Mouse (Mus musculus) heart, postnatal 0 days (tissue): ENCODE data around the gene Lin52. TPM values are rescaled to one million over a fixed set of nuclear protein-coding genes. Genes with fewer than 3 reads are reported as not detected.
"Not testable (repeated sequence)": the region's sequence is repeated elsewhere in the genome, so short reads cannot be mapped to it uniquely, and the experiment has no call there.

Experiments
- ATAC-seq: fragments of 200-750 bp; cut with Nextera tagmentation; 2 replicates; pipeline ENCODE4 v1.8.0; 2017; ENCODE audit warnings: low read depth, moderate number of reproducible peaks, moderate library complexity; ENCODE audit not compliant: insufficient read depth
- DNase-seq: peaks from one replicate; pipeline ENCODE4 v3.0.0-alpha.2; 2016; ENCODE audit warnings: low spot score
- H3K27ac ChIP-seq: fragments of 300-500 bp; sonication (generic); 2 replicates; pipeline ENCODE4 v1.5.1; 2014; ENCODE audit warnings: low read depth, mild to moderate bottlenecking
- H3K27me3 ChIP-seq: fragments of 300-500 bp; sonication (generic); 2 replicates; pipeline ENCODE4 v1.6.1; 2014; ENCODE audit warnings: low read length, mixed read lengths; ENCODE audit not compliant: control insufficient read depth, insufficient read depth
- H3K36me3 ChIP-seq: fragments of 300-500 bp; sonication (generic); replicated peaks from 2 replicates; pipeline ENCODE4 v1.6.1; 2014; ENCODE audit warnings: low read length, mixed read lengths; ENCODE audit not compliant: control insufficient read depth, insufficient read depth
- H3K4me1 ChIP-seq: fragments of 300-500 bp; sonication (generic); 2 replicates; pipeline ENCODE4 v1.6.1; 2014; ENCODE audit warnings: antibody characterized with exemption; ENCODE audit not compliant: control insufficient read depth, insufficient read depth
- H3K4me2 ChIP-seq: fragments of 300-500 bp; sonication (generic); 2 replicates; pipeline ENCODE4 v1.6.1; 2014; ENCODE audit warnings: low read depth, mild to moderate bottlenecking, low read length, moderate library complexity
- H3K4me3 ChIP-seq: fragments of 300-500 bp; sonication (generic); 2 replicates; pipeline ENCODE4 v1.5.1; 2014; ENCODE audit warnings: low read depth, low read length
- H3K9ac ChIP-seq: fragments of 300-500 bp; sonication (generic); replicated peaks from 2 replicates; pipeline ENCODE4 v1.6.1; 2014; ENCODE audit warnings: low read depth, low read length, mixed read lengths
- H3K9me3 ChIP-seq: fragments of 300-500 bp; sonication (generic); replicated peaks from 2 replicates; pipeline ENCODE4 v1.6.1; 2016; ENCODE audit warnings: low read length; ENCODE audit not compliant: control insufficient read depth
- CTCF ChIP-seq: IDR thresholded peaks from 2 replicates; pipeline ENCODE4 v1.5.1; 2016; ENCODE audit warnings: antibody characterized with exemption, control low read depth, low read depth
- EP300 ChIP-seq: IDR thresholded peaks from 2 replicates; pipeline ENCODE4 v1.6.1; 2016; ENCODE audit warnings: antibody characterized with exemption, low read depth
- WGBS: fragments of 180-500 bp; shearing (Covaris S2); extraction: QIAGEN DNeasy Blood & Tissue Kit; methylation state at CpG from one replicate; pipeline ENCODE4 v1.1.7; 2014; 5-methylcytosine and 5-hydroxymethylcytosine counted together
- polyA plus RNA-seq: library from polyadenylated mRNA; unstranded; fragments of >200 nt; fragmentation: Nextera tagmentation; extraction: Ambion mirVana; gene quantifications from 2 replicates; pipeline ENCODE4 v1.2.1, GENCODE M21; 2015
- total RNA-seq: library from RNA; depleted of rRNA; stranded (reverse); fragments of >200 nt; gene quantifications from 2 replicates; pipeline ENCODE4 v1.2.3, GENCODE M21; 2014; ENCODE audit warnings: low replicate concordance

Lin52 gene
- total and polyA plus RNA-seq, 2 experiments from 2014 or later: 12.4 to 23.7 TPM

DNA sequence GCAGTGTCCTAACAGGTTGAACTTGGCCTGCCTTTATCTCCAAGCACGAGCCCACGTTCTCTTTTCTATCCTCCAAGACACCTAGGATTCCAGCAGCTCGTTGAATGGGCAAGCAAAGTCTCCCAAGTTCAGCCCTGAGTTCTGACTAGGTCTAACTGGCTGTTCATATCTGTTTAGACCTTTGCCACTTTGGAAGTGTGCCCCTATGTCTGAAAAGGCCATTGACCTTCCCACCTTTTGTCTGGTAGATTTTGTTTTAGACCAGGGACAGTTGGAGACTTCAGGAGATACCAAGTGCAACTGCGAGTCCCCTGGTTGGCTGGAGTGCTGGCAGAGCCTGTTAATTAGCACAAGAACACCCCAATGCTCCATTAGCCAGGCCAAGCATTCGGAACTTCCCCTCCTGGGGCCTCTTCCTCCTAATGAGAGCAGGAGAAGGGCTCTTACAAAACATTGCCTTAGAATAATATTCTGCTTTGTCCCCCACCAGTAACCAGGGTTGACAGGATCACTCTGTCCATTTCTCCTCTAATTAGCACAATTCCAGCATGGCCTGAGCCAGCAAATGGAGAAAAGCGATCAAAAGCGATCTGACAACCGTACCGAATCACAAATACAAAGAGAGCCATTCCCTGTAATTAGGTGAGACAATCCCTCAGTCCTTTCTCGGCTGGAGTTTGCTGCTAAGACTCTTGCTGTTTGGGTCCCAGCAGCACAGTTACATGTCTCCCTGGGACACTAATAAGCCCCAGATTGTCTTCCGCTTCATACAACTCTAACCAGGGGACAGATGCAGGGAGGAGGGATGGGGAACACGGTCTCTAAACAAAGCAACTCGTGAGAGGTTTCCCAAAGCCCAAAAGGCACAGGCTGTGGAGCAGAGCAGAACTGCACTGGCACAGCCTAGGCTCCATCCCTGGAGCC, 80.9 kb downstream of the Lin52 start:
- Histone ChIP-seq H3K9ac (no peak overlapping the region), H3K4me1 (no peaks in the 10 kb centered on the region), H3K27ac (no peak overlapping the region), H3K4me3 (no peak overlapping the region), H3K4me2 (no peak overlapping the region), H3K36me3 (peaks cover 20% of the 10 kb centered on the region), H3K9me3 (no peaks in the 10 kb centered on the region), H3K27me3 (no peaks in the 10 kb centered on the region)
- TF ChIP-seq EP300: no peak
- no peak for TF ChIP-seq CTCF
- DNase-seq (no peak), ATAC-seq (no peak)
- WGBS: 80% methylated on average over 13 of the region's 13 CpGs

DNA sequence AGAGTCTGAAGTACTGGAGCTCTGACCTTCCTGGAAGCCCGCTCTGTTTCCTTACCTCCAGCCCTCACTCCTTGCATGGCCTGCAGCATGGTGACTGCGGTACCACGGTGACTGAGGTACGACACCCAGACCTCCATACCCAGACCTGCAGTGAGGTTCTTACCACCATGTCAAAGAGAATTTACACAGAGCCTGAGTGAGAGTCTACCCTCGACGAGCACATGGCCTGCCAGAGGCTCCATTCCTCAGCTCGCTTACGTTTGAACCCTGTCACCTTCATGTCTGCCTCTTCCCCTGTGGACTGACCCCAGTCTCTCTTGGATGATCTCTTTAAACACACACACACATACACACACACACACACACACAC, 81.6 kb downstream of the Lin52 start:
- H3K36me3 ChIP-seq: peaks cover 20% of the 10 kb centered on the region
- no peak for ATAC-seq
- 88% methylated on average over 8 of the region's 8 CpGs for WGBS

DNA sequence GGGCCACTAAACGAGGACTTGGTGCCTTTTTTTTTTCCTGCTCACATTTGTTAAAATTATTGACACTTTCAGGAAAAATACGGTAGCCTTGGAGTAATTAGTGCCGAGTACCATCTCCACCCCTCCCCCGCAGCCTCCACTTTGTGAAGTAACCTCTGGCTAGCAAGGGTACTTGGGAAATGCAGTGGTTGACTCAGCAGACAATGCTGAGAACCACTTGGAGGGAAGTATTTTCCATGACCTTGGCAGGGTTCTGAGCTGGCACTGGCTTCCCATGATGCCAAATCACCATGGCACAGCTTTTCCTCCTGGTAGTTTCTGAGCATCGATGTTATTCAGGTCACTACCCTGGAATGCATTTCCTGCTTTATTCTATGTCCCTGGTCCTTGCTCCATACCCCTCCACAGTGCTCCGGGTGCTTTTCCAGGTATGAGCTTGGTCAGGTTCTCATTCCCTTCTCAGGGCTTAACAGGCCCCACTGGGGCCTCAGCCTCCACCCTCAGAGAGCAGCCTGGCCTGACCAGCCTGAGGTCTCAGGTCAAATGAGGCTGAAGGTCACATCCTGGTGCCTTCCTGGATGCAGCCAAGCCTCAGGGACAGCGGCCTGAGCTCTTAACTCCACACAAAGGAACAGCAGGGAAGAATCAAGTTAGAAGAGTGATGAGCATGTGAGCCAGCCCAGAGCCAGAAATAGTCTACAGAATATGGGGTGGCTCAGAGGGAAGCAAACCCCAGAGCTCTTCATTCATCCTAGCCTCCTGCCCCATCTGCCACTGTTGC, 82.7 kb downstream of the Lin52 start:
- Histone ChIP-seq H3K36me3 (peaks cover 20% of the 10 kb centered on the region), H3K9me3 (no peaks in the 10 kb centered on the region), H3K27me3 (no peaks in the 10 kb centered on the region), H3K9ac (no peak overlapping the region), H3K4me1 (no peaks in the 10 kb centered on the region), H3K27ac (no peak overlapping the region), H3K4me2 (no peak overlapping the region), H3K4me3 (no peak overlapping the region)
- TF ChIP-seq EP300: no peak
- no peak for TF ChIP-seq CTCF
- ATAC-seq: no peak
- WGBS: 68% methylated on average over 7 of the region's 7 CpGs
- no peak for DNase-seq

More for the DNA sequence above, 81.6 kb downstream of the Lin52 start:
- Histone ChIP-seq H3K4me2 (no peak overlapping the region), H3K4me1 (no peaks in the 10 kb centered on the region), H3K9me3 (no peaks in the 10 kb centered on the region), H3K9ac (no peak overlapping the region), H3K4me3 (no peak overlapping the region), H3K27me3 (no peaks in the 10 kb centered on the region), H3K27ac (no peak overlapping the region)
- no peak for DNase-seq
- TF ChIP-seq CTCF (no peak), EP300 (no peak)

DNA sequence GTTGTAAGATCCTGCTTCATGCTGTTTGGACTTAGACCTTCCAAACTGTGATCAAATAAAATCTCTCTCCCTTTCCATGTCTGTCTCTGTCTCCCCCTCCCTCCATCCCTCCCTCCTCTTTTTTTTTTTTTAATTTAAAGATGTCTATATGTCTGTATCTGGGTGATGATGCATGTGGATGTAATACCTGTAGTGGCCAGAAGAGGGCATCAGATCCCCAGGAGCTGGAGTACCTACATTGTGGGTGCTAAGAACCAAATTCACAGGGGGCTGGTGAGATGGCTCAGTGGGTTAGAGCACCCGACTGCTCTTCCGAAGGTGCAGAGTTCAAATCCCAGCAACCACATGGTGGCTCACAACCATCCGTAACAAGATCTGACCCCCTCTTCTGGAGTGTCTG, 88.3 kb downstream of the Lin52 start:
- H3K36me3 ChIP-seq, H3K27ac ChIP-seq, H3K4me3 ChIP-seq, H3K9ac ChIP-seq, H3K4me2 ChIP-seq, DNase-seq, H3K4me1 ChIP-seq, H3K9me3 ChIP-seq, H3K27me3 ChIP-seq, ATAC-seq: not testable (repeated sequence)
- TF ChIP-seq CTCF: peak; percentile 24
- 87% methylated on average over 2 of the region's 3 CpGs for WGBS

DNA sequence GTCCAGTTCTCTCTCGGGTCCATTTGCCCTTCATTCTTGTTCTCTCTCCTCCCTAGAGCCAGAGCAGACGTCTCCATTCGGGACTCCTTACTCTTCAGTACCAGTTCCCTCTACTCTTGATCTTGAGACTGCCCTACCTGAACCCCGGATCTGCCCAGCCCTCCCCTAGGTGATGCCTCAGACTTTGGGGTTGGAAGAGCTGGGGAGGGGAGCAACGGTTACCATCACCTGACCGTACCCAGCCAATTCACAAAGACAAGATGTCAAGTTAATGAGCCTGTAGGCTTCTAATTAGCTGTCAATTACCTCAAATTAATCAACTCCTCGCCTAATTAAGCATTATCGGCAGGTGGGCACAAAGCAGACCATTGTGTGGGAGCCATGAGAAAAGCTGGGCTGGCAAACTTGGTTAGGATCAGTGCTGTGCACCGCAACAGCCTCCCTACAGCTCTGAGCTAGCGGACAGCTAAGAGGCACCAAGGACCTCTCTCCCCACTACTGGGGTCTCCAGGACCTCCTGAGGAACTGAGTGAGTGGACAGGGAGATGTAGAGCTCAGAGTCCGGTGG, 90.3 kb downstream of the Lin52 start:
- no peak for DNase-seq
- H3K36me3 ChIP-seq: no peaks in the 10 kb centered on the region
- WGBS: 83% methylated on average over 11 of the region's 11 CpGs
- H3K4me3 ChIP-seq: no peak overlapping the region
- TF ChIP-seq CTCF (no peak), EP300 (no peak)
- H3K27me3 ChIP-seq: no peaks in the 10 kb centered on the region
- ATAC-seq: no peak
- H3K9me3 ChIP-seq: no peaks in the 10 kb centered on the region
- no peak overlapping the region for H3K9ac ChIP-seq
- H3K4me2 ChIP-seq: no peak overlapping the region
- no peaks in the 10 kb centered on the region for H3K4me1 ChIP-seq
- no peak overlapping the region for H3K27ac ChIP-seq
